Mouse (Mus musculus) cerebellum, adult 2 months (tissue): ENCODE results near the gene Trp53tg5.

Source experiments
- CTCF ChIP-seq: fragments of 200-500 bp; IDR thresholded peaks from 2 replicates; pipeline ENCODE4 v1.5.1; 2011; ENCODE audit warnings: low read depth, mild to moderate bottlenecking, control low read depth, low read length, moderate library complexity, borderline replicate concordance; ENCODE audit not compliant: insufficient read depth
- POLR2A ChIP-seq: fragments of 200-500 bp; IDR thresholded peaks from 2 replicates; pipeline ENCODE4 v1.6.1; 2011; ENCODE audit warnings: low read length, control low read depth, borderline replicate concordance; ENCODE audit not compliant: insufficient read depth

- no peak for TF ChIP-seq CTCF
- no peak for TF ChIP-seq POLR2A
Measured at GRCm38 (mm10) chr2:164421979-164422378, 51.5 kb downstream of the Trp53tg5 start.
